Mouse (Mus musculus) left cerebral cortex, postnatal 14 days (tissue): ENCODE data around the gene Trpt1. TPM values are rescaled to one million over a fixed set of nuclear protein-coding genes. Genes with fewer than 3 reads are reported as not detected.

Experiments
- DNase-seq, 2 experiments: peaks; one replicate each; pipeline ENCODE4 v3.0.0; 2021 to 2022; ENCODE audit warnings: low spot score in 2 of 2, mixed read lengths in 1 of 2
- intact Hi-C: fragments of 180-260 bp; cut with DNase I; formaldehyde crosslinking; loops from one replicate; pipeline ENCODE4 v1.15.1; 2025
- long read RNA-seq, 2 experiments: library from polyadenylated mRNA; stranded (forward); transcript quantifications; one replicate each; pipeline ENCODE4 v2.0.0; 2021
- total RNA-seq, 2 experiments: library from RNA; stranded (reverse); gene quantifications; 2 replicates each; pipeline ENCODE4 v1.2.3; 2021

The Trpt1 gene
- total RNA-seq: 10 to 100 TPM; 19.1 to 20.7 TPM
- long read RNA-seq, experiment 1, transcript Trpt1-202 (6 exons, 972 nt): major isoform, 5 of 11 reads
- long read RNA-seq, experiment 1, partial matches to known transcripts: 1 of 11 reads
- long read RNA-seq, experiment 1, other reads (novel, unspliced or antisense): 4 of 11 reads
- long read RNA-seq, experiment 2, transcript Trpt1-202 (6 exons, 972 nt): major isoform, 7 of 11 reads
- long read RNA-seq, experiment 2, partial matches to known transcripts: 2 of 11 reads
- long read RNA-seq, experiment 2, other reads (novel, unspliced or antisense): 1 of 11 reads

GRCm38 (mm10) chr19:6996006-6996405, at the start of gene Trpt1, which contains the start of gene Nudt22:
Trpt1 (plus strand) TSS chr19:6996131.
Nudt22 (minus strand) TSS chr19:6996117.
- intact Hi-C loops: no loop called here
- DNase-seq: peak; percentile 64 to 78

- DNase-seq: no peak
- intact Hi-C loops: no loop called here
Observed at GRCm38 (mm10) chr19:6947742-6948141, 48.2 kb upstream of the Trpt1 start.

GRCm38 (mm10) chr19:6948186-6948585, 47.7 kb upstream of the Trpt1 start:
- intact Hi-C loops: no loop called here
- no peak for DNase-seq

- no peak for DNase-seq
- intact Hi-C loops: no loop called here
Observed at GRCm38 (mm10) chr19:6949532-6949931, 46.4 kb upstream of the Trpt1 start.

- no peak for DNase-seq
Observed at GRCm38 (mm10) chr19:6949951-6950350, 46.0 kb upstream of the Trpt1 start.

GRCm38 (mm10) chr19:6950613-6951153, 45.2 kb upstream of the Trpt1 start:
- intact Hi-C loops: no loop called here
- peak in 1 of 2 experiments; percentile 50 for DNase-seq

More at GRCm38 (mm10) chr19:6949951-6950350, 46.0 kb upstream of the Trpt1 start:
- intact Hi-C loops: no loop called here

- peak; percentile 90 to 91 for DNase-seq
- intact Hi-C loops: no loop called here
Observed at GRCm38 (mm10) chr19:6951381-6951968, 44.5 kb upstream of the Trpt1 start.

- peak; percentile 69 to 71 for DNase-seq
- intact Hi-C loops: no loop called here
Observed at GRCm38 (mm10) chr19:6951994-6952711, 43.8 kb upstream of the Trpt1 start.

GRCm38 (mm10) chr19:6952712-6953037, 43.3 kb upstream of the Trpt1 start:
- intact Hi-C loops: no loop called here
- no peak for DNase-seq

GRCm38 (mm10) chr19:6954046-6954445, 41.9 kb upstream of the Trpt1 start:
- intact Hi-C loops: no loop called here
- no peak for DNase-seq

GRCm38 (mm10) chr19:6955424-6955823, 40.5 kb upstream of the Trpt1 start:
- DNase-seq: no peak
- intact Hi-C loops: no loop called here

- intact Hi-C loops: no loop called here
- DNase-seq: no peak
Observed at GRCm38 (mm10) chr19:6956461-6956860, 39.5 kb upstream of the Trpt1 start.

- DNase-seq: no peak
- intact Hi-C loops: no loop called here
Observed at GRCm38 (mm10) chr19:6968491-6969271, 27.2 kb upstream of the Trpt1 start.

GRCm38 (mm10) chr19:6969291-6969664, 26.7 kb upstream of the Trpt1 start:
- intact Hi-C loops: no loop called here
- DNase-seq: no peak

GRCm38 (mm10) chr19:6969665-6970381, 26.1 kb upstream of the Trpt1 start:
- intact Hi-C loops: no loop called here

GRCm38 (mm10) chr19:6970460-6971085, 25.4 kb upstream of the Trpt1 start:
- no peak for DNase-seq
- intact Hi-C loops: no loop called here

More at GRCm38 (mm10) chr19:6969665-6970381, 26.1 kb upstream of the Trpt1 start:
- DNase-seq: peak in 1 of 2 experiments; percentile 29

GRCm38 (mm10) chr19:6971644-6972043, 24.3 kb upstream of the Trpt1 start:
- intact Hi-C loops: no loop called here
- no peak for DNase-seq

GRCm38 (mm10) chr19:6972247-6972917, 23.5 kb upstream of the Trpt1 start:
- intact Hi-C loops: no loop called here

More at GRCm38 (mm10) chr19:6972247-6972917, 23.5 kb upstream of the Trpt1 start:
- DNase-seq: no peak
